Mouse (Mus musculus) liver, adult 2 months (tissue): ENCODE results near the gene Apol6. TPM values are rescaled to one million over a fixed set of nuclear protein-coding genes. Genes with fewer than 3 reads are reported as not detected.
A peak's percentile ranks its signal among the peaks of the same experiment; 100 is the strongest.

Source experiments
- DNase-seq: peaks from one replicate; pipeline ENCODE4 v3.0.0-alpha.2; 2011; ENCODE audit warnings: low read depth, low spot score; ENCODE audit errors: extremely low read depth
- H3K27ac ChIP-seq: fragments of 200-500 bp; replicated peaks from 2 replicates; pipeline ENCODE4 v1.5.1; 2012; ENCODE audit warnings: low read depth, mild to moderate bottlenecking, control low read depth, inconsistent platforms, low read length; ENCODE audit not compliant: insufficient read depth
- H3K27me3 ChIP-seq: fragments of 200-500 bp; 2 replicates; pipeline ENCODE4 v1.6.1; 2012; ENCODE audit warnings: mild to moderate bottlenecking, moderate library complexity, low read length, inconsistent platforms; ENCODE audit not compliant: control insufficient read depth, insufficient read depth
- H3K36me3 ChIP-seq: fragments of 200-500 bp; 2 replicates; pipeline ENCODE4 v1.6.1; 2012; ENCODE audit warnings: low read length, inconsistent platforms; ENCODE audit not compliant: control insufficient read depth, insufficient read depth
- H3K4me1 ChIP-seq: fragments of 200-500 bp; 2 replicates; pipeline ENCODE4 v1.6.1; 2011; ENCODE audit warnings: low read length; ENCODE audit not compliant: control insufficient read depth, insufficient read depth
- H3K4me3 ChIP-seq: fragments of 200-500 bp; 2 replicates; pipeline ENCODE4 v1.5.1; 2011; ENCODE audit warnings: low read depth, mild to moderate bottlenecking, control low read depth, low read length, moderate library complexity; ENCODE audit not compliant: insufficient read depth
- H3K79me2 ChIP-seq: fragments of 200-500 bp; 2 replicates; pipeline ENCODE4 v1.6.1; 2012; ENCODE audit warnings: inconsistent platforms, mild to moderate bottlenecking, low read length, moderate library complexity; ENCODE audit not compliant: control insufficient read depth, insufficient read depth
- H3K9ac ChIP-seq: fragments of 200-500 bp; 2 replicates; pipeline ENCODE4 v1.6.1; 2012; ENCODE audit warnings: low read depth, mild to moderate bottlenecking, control low read depth, inconsistent platforms, low read length
- CTCF ChIP-seq: fragments of 200-500 bp; IDR thresholded peaks from 2 replicates; pipeline ENCODE4 v1.5.1; 2011; ENCODE audit warnings: low read depth, low read length, control low read depth
- POLR2A ChIP-seq: fragments of 200-500 bp; IDR thresholded peaks from 2 replicates; pipeline ENCODE4 v1.6.1; 2011; ENCODE audit warnings: low read length, control low read depth; ENCODE audit not compliant: insufficient read depth; ENCODE audit errors: extremely low read depth
- WGBS: fragments of 180-500 bp; shearing (Covaris S2); methylation state at CpG from one replicate; pipeline ENCODE4 v1.1.7; 2018; 5-methylcytosine and 5-hydroxymethylcytosine counted together
- polyA plus RNA-seq: library from polyadenylated mRNA; depleted of rRNA; stranded (reverse); fragments of >200 nt; gene quantifications from 2 replicates; pipeline ENCODE4 v1.2.3, GENCODE M21; 2012
- total RNA-seq: library from RNA; depleted of rRNA; stranded (reverse); fragments of >200 nt; gene quantifications from 2 replicates; pipeline ENCODE4 v1.2.3, GENCODE M21; 2014

Gene Apol6
- total and polyA plus RNA-seq, 2 experiments, result 0.37 TPM; not detected in 1

GRCm38 (mm10) chr15:77066233-77066632 lies 21.7 kb downstream of the Apol6 start:
- H3K79me2 ChIP-seq, result no peaks in the 10 kb centered on the region
- H3K27ac ChIP-seq, result no peak overlapping the region
- TF ChIP-seq CTCF, result no peak
- no peak for TF ChIP-seq POLR2A
- H3K4me3 ChIP-seq, result no peak overlapping the region
- 86% methylated on average over 6 of the region's 6 CpGs for WGBS
- H3K9ac ChIP-seq, result no peak overlapping the region
- no peak for DNase-seq
- no peaks in the 10 kb centered on the region for H3K27me3 ChIP-seq
- no peaks in the 10 kb centered on the region for H3K36me3 ChIP-seq
- H3K4me1 ChIP-seq, result no peaks in the 10 kb centered on the region

GRCm38 (mm10) chr15:77068439-77068861 lies 23.9 kb downstream of the Apol6 start:
- Histone ChIP-seq H3K4me1 (peaks cover 2% of the 10 kb centered on the region), H3K9ac (no peak overlapping the region), H3K79me2 (no peaks in the 10 kb centered on the region), H3K4me3 (no peak overlapping the region), H3K27me3 (no peaks in the 10 kb centered on the region), H3K27ac (no peak overlapping the region), H3K36me3 (no peaks in the 10 kb centered on the region)
- WGBS, result 69% methylated on average over 3 of the region's 3 CpGs
- DNase-seq, result no peak
- no peak for TF ChIP-seq CTCF
- no peak for TF ChIP-seq POLR2A

GRCm38 (mm10) chr15:77069019-77069418 lies 24.5 kb downstream of the Apol6 start:
- 76% methylated on average over 3 of the region's 3 CpGs for WGBS
- Histone ChIP-seq H3K4me1 (peaks cover 2% of the 10 kb centered on the region), H3K27me3 (no peaks in the 10 kb centered on the region), H3K36me3 (no peaks in the 10 kb centered on the region), H3K79me2 (no peaks in the 10 kb centered on the region), H3K4me3 (no peak overlapping the region), H3K27ac (no peak overlapping the region), H3K9ac (no peak overlapping the region)
- TF ChIP-seq POLR2A (no peak), CTCF (no peak)
- no peak for DNase-seq

GRCm38 (mm10) chr15:77070745-77071268 lies 26.3 kb downstream of the Apol6 start:
- Histone ChIP-seq H3K36me3 (no peaks in the 10 kb centered on the region), H3K27ac (no peak overlapping the region), H3K9ac (no peak overlapping the region), H3K4me3 (no peak overlapping the region), H3K4me1 (peaks cover 2% of the 10 kb centered on the region), H3K79me2 (no peaks in the 10 kb centered on the region), H3K27me3 (no peaks in the 10 kb centered on the region)
- 89% methylated on average over 11 of the region's 11 CpGs for WGBS
- TF ChIP-seq CTCF, result no peak
- no peak for TF ChIP-seq POLR2A
- DNase-seq, result no peak

- H3K79me2 ChIP-seq, result no peaks in the 10 kb centered on the region
- TF ChIP-seq POLR2A (no peak), CTCF (peak; percentile 57)
- H3K4me1 ChIP-seq, result peaks cover 2% of the 10 kb centered on the region
- DNase-seq, result no peak
- H3K36me3 ChIP-seq, result no peaks in the 10 kb centered on the region
- H3K9ac ChIP-seq, result no peak overlapping the region
- no peak overlapping the region for H3K27ac ChIP-seq
- H3K27me3 ChIP-seq, result no peaks in the 10 kb centered on the region
- H3K4me3 ChIP-seq, result no peak overlapping the region
- 24% methylated on average over 10 of the region's 10 CpGs for WGBS
Measured at GRCm38 (mm10) chr15:77071501-77071900, 27.0 kb downstream of the Apol6 start.

GRCm38 (mm10) chr15:77072556-77073163 lies 28.1 kb downstream of the Apol6 start:
- Histone ChIP-seq H3K27ac (no peak overlapping the region), H3K4me1 (peaks cover 2% of the 10 kb centered on the region), H3K4me3 (no peak overlapping the region), H3K27me3 (no peaks in the 10 kb centered on the region), H3K36me3 (no peaks in the 10 kb centered on the region), H3K79me2 (no peaks in the 10 kb centered on the region), H3K9ac (no peak overlapping the region)
- no peak for TF ChIP-seq CTCF
- no peak for TF ChIP-seq POLR2A
- peak; percentile 56 for DNase-seq
- 43% methylated on average over 4 of the region's 4 CpGs for WGBS
